Mouse (Mus musculus): ENCODE data around the gene Cadm2. TPM values are rescaled to one million over a fixed set of nuclear protein-coding genes. Genes with fewer than 3 reads are reported as not detected.

The Cadm2 gene
- polyA plus RNA-seq, 1 experiment from 2014 or later, result 2.1 TPM

DNA sequence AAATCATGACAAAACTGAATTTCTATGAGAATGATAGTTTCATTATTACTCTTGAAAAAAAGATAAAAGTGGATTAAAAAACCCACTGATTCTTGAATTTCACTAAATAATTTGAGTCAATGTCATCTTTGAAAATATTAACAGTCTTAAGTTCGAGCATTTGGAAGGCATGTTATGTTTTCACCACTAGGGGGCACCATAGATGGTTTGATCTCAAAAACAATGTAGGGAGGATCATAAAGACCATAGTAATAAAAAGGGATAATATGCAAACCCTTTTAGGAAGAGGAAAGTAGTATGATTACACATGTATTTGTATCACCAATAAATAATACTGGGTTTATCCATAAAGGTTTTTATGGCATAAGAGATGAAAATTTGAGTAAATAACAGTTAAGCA is 385.8 kb downstream of the Cadm2 start:
- no peaks in the 10 kb centered on the region for H3K9me3 ChIP-seq
- no peak overlapping the region for H3K4me3 ChIP-seq (replicated peaks)
- no peak for ATAC-seq (ENCODE audit: insufficient read depth, low FRiP score, low read depth)
- no peak overlapping the region for H3K9ac ChIP-seq
- H3K36me3 ChIP-seq, result no peaks in the 10 kb centered on the region
- H3K27me3 ChIP-seq (replicated peaks), result no peaks in the 10 kb centered on the region
- no peak overlapping the region for H3K4me2 ChIP-seq
- H3K4me1 ChIP-seq, result no peaks in the 10 kb centered on the region
- H3K27ac ChIP-seq, result no peak overlapping the region
- 20% methylated on average over 1 of the region's 1 CpGs for WGBS

DNA sequence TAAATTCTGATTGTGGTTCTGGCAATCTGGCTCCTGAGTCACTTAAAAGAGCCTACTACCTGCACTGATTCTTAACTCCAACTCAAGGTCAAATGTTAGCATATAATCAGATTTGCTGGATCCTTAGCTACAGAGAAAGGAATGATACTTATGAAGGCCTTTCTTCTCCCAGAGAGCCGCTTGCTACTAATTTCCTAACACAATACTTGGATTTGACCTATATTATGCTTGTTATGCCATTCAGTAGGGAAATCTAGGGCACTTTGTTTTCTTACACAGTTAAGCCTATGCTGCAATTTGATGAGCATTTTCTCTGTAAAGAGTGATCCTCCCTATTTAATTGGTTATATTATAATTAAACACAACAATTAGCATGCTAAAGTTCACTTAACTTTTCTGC is 394.0 kb downstream of the Cadm2 start:
- Histone ChIP-seq H3K9me3 (no peaks in the 10 kb centered on the region), H3K4me1 (no peaks in the 10 kb centered on the region), H3K4me3 (replicated peaks) (no peak overlapping the region), H3K27ac (no peak overlapping the region), H3K9ac (no peak overlapping the region), H3K36me3 (no peaks in the 10 kb centered on the region), H3K27me3 (replicated peaks) (no peaks in the 10 kb centered on the region), H3K4me2 (no peak overlapping the region)
- ATAC-seq (ENCODE audit: insufficient read depth, low FRiP score, low read depth), result no peak
- WGBS, result 86% methylated on average over 1 of the region's 1 CpGs

DNA sequence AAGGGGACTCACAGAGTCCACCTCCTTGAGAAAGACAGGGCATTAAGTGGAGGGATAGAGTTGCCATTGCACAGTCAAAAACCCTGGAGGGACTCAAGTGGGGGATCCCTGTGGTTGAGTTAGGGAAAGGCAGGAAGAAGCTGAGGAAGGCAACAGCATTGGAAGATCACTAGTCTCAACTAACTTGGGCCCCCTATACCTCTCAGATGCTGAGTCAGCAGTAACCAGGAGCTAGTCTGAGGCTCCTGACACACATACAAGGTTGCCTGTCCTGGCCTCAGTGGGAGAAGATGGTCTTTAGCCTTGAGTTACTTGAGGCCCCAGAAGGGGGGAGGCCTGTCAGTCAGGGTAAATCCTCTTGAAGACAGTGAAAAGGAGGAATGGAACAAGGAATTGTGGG is 417.4 kb downstream of the Cadm2 start:
- H3K4me2 ChIP-seq, result no peak overlapping the region
- H3K4me1 ChIP-seq, result no peaks in the 10 kb centered on the region
- no peaks in the 10 kb centered on the region for H3K9me3 ChIP-seq
- H3K27ac ChIP-seq, result no peak overlapping the region
- ATAC-seq (ENCODE audit: insufficient read depth, low FRiP score, low read depth), result no peak
- no peak overlapping the region for H3K4me3 ChIP-seq (replicated peaks)
- H3K36me3 ChIP-seq, result no peaks in the 10 kb centered on the region
- H3K9ac ChIP-seq, result no peak overlapping the region
- no peaks in the 10 kb centered on the region for H3K27me3 ChIP-seq (replicated peaks)

DNA sequence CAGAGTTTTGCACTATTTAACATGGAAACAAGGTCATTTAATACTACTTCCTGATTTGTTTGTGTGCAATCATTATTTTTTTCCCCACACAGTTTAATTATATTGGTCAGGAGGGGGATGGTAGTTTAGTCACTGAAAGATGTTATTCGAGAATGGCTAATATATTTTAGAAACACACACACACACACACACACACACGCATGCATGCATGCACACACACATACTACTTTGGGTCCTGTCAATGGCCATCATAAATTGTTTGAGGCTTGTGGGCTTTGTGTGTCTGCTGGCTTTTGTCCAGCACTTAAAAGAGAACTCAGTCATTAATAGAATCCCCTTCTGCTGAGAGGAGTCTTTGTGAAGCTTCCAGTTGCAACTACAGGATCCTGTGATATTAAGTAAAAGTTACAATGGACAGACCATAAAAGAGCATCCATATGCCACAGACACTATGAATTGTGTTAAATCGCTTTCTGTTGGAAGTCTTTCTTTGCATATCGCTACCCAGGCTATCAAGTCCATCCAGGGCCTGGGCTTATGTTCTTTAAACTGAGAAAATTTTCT is 427.8 kb downstream of the Cadm2 start:
- H3K4me1 ChIP-seq, result no peaks in the 10 kb centered on the region
- no peak overlapping the region for H3K27ac ChIP-seq
- ATAC-seq (ENCODE audit: insufficient read depth, low FRiP score, low read depth), result no peak
- no peaks in the 10 kb centered on the region for H3K27me3 ChIP-seq (replicated peaks)
- H3K9ac ChIP-seq, result no peak overlapping the region
- no peaks in the 10 kb centered on the region for H3K36me3 ChIP-seq
- WGBS, result 84% methylated on average over 4 of the region's 4 CpGs
- H3K9me3 ChIP-seq, result no peaks in the 10 kb centered on the region
- H3K4me2 ChIP-seq, result no peak overlapping the region
- no peak overlapping the region for H3K4me3 ChIP-seq (replicated peaks)

DNA sequence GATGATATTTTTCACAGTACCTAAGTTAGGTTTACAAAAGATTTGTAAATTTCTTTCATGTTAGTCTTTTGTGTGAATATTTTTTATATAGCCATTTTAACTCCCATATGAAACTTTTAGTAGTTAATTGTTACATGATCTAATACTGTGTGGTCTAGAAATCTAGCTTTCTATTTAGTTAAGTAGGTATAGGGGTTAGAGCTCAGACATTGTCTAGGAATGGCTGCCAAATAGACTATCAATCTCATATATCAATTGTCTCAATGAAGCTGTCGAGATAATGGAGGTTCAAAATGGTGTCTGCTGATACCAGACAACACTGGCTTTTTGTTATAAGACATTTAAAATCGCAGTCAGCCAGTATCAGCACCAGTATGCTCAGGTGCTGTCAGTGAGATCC is 428.3 kb downstream of the Cadm2 start:
- Histone ChIP-seq H3K4me3 (replicated peaks) (no peak overlapping the region), H3K27me3 (replicated peaks) (no peaks in the 10 kb centered on the region), H3K9me3 (no peaks in the 10 kb centered on the region), H3K9ac (no peak overlapping the region), H3K4me2 (no peak overlapping the region), H3K36me3 (no peaks in the 10 kb centered on the region), H3K27ac (no peak overlapping the region), H3K4me1 (no peaks in the 10 kb centered on the region)
- WGBS, result 49% methylated on average over 2 of the region's 2 CpGs
- no peak for ATAC-seq (ENCODE audit: insufficient read depth, low FRiP score, low read depth)

DNA sequence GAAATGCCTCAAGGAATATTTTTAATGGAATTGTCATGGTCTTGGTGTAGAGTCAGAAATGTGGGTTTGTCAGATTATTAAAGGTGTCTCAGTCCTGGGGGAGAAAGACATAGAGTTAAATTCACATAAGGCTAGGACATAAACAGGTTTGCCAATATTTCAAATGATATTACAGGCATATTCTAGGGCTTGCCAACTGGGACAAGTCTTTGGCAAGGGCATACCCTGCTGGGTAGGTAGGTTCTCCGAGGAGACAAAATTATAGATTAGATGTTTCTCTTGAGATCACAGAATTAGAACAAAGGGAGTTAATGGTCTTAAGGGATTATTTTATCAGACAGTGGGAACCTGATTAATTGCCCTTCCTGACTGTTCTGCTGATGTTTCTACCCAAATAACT is 434.4 kb downstream of the Cadm2 start:
- Histone ChIP-seq H3K27ac (no peak overlapping the region), H3K4me1 (no peaks in the 10 kb centered on the region), H3K4me3 (replicated peaks) (no peak overlapping the region), H3K9me3 (no peaks in the 10 kb centered on the region), H3K36me3 (no peaks in the 10 kb centered on the region), H3K4me2 (no peak overlapping the region), H3K9ac (no peak overlapping the region), H3K27me3 (replicated peaks) (no peaks in the 10 kb centered on the region)
- WGBS, result 80% methylated on average over 1 of the region's 1 CpGs
- no peak for ATAC-seq (ENCODE audit: insufficient read depth, low FRiP score, low read depth)

DNA sequence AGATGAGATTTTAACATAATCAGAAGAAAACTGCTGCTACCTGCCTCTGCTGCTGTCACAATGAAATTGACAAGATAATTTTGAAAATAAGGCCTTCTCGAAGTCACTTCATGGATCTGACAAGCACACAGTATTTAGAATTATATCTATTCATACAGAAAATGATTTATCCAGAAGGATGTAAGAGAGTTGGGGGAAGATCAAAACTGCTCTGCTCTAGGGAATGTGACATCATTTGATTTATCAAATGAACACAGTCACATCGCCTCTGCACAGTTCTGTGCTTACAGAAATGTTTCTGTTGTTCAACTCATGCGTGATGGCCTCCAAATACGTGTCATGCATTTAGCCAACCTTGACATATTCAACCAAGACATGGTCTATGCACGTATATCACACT is 437.8 kb downstream of the Cadm2 start:
- Histone ChIP-seq H3K36me3 (no peaks in the 10 kb centered on the region), H3K27ac (no peak overlapping the region), H3K9ac (no peak overlapping the region), H3K4me2 (no peak overlapping the region), H3K9me3 (no peaks in the 10 kb centered on the region), H3K4me3 (replicated peaks) (no peak overlapping the region), H3K4me1 (no peaks in the 10 kb centered on the region), H3K27me3 (replicated peaks) (no peaks in the 10 kb centered on the region)
- ATAC-seq (ENCODE audit: insufficient read depth, low FRiP score, low read depth), result no peak
- WGBS, result 78% methylated on average over 5 of the region's 5 CpGs

DNA sequence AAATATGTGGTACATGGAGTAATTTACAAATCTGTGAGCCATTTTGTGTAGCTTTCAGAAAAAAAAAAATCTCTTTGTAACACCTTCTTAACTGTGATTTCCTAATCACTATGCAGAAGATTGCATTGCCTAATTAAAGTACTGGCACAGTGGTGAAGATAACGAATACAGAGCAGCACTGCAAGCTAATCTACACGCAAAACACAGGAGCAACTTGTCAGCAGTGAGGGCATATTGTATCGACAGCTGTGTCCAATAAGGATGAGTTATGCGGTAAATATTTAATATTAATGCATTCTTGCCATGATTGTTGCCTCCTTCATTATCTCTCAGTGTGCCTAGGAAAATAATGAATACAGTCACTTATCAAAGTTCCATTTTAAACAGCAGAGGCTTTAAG is 445.3 kb downstream of the Cadm2 start:
- Histone ChIP-seq H3K9ac (no peak overlapping the region), H3K4me3 (replicated peaks) (no peak overlapping the region), H3K36me3 (no peaks in the 10 kb centered on the region), H3K9me3 (no peaks in the 10 kb centered on the region), H3K27me3 (replicated peaks) (no peaks in the 10 kb centered on the region), H3K4me1 (no peaks in the 10 kb centered on the region), H3K4me2 (no peak overlapping the region), H3K27ac (no peak overlapping the region)
- WGBS, result 72% methylated on average over 4 of the region's 4 CpGs
- no peak for ATAC-seq (ENCODE audit: insufficient read depth, low FRiP score, low read depth)

DNA sequence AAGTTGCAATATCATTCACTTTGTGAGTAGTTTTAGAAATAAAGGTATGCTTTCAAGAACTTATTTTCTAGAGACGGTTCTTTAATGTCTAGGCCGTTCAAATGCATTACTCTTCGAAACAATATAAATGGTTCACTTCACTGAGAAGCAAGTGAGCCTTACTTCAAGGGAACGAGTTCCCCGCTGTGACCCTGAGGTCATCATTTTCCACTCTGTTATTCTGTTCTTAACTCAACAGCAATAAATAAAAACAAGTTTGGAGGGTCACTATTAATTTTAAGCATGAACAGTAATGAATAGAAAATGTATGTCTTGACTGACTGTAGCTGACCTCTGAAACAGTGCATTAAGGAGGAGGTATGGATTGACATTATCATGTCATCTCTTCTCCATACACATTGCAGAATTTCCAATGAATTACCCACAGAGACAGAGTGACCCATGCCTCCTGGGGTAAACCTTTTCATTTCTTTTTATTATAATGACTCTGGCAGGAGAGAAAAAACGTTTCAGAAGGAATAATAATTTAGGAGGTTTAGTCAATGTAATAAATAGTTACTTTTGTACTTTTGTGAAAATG is 458.4 kb downstream of the Cadm2 start:
- Histone ChIP-seq H3K27me3 (replicated peaks) (no peaks in the 10 kb centered on the region), H3K4me3 (replicated peaks) (no peak overlapping the region), H3K9me3 (no peaks in the 10 kb centered on the region), H3K36me3 (no peaks in the 10 kb centered on the region), H3K4me2 (no peak overlapping the region), H3K4me1 (no peaks in the 10 kb centered on the region), H3K27ac (no peak overlapping the region), H3K9ac (no peak overlapping the region)
- no peak for ATAC-seq (ENCODE audit: insufficient read depth, low FRiP score, low read depth)
- 53% methylated on average over 6 of the region's 6 CpGs for WGBS

DNA sequence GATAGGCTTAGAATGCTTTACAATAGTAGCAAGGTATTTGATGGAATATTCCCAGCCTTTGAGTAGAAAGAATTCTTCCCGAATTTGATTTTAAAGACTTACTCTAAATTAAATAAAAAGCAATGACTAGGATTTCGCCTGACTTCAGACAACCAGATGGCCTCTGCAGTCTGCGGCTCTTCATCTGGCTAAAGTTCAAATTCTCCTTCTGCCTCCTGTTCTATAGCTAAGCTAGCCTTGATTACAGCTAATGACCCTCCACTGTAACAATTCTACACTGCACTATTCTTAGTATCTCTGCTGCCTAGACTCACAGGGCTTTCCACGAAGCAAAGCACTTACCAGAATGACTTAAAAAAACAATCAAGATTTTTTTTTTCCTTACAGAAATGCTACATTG is 495.9 kb downstream of the Cadm2 start:
- Histone ChIP-seq H3K27me3 (replicated peaks) (no peaks in the 10 kb centered on the region), H3K27ac (no peak overlapping the region), H3K36me3 (no peaks in the 10 kb centered on the region), H3K4me2 (no peak overlapping the region), H3K9ac (no peak overlapping the region), H3K4me1 (no peaks in the 10 kb centered on the region), H3K4me3 (replicated peaks) (no peak overlapping the region), H3K9me3 (no peaks in the 10 kb centered on the region)
- WGBS, result 64% methylated on average over 4 of the region's 4 CpGs
- no peak for ATAC-seq (ENCODE audit: insufficient read depth, low FRiP score, low read depth)

DNA sequence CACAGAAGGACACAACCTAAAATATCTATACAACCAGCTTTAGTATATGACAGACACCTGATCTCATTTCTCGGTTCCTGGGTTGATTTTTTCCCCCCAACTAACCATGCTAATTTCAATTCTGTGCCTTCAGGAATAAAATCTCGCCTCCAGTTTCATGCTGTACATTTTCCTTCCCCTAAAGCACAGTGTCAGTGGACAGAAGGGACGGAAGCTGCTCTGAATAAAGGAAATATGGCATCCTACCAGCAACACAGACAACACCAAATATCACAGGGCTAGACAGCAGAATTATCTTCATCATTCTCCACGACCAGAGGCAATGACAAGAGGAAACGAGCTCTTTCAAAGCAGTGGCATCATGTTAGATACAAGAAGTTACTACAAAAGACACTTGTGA is 498.2 kb downstream of the Cadm2 start:
- Histone ChIP-seq H3K9me3 (no peaks in the 10 kb centered on the region), H3K27me3 (replicated peaks) (no peaks in the 10 kb centered on the region), H3K27ac (no peak overlapping the region), H3K4me3 (replicated peaks) (no peak overlapping the region), H3K4me1 (no peaks in the 10 kb centered on the region), H3K36me3 (no peaks in the 10 kb centered on the region), H3K9ac (no peak overlapping the region), H3K4me2 (no peak overlapping the region)
- 67% methylated on average over 5 of the region's 5 CpGs for WGBS
- ATAC-seq (ENCODE audit: insufficient read depth, low FRiP score, low read depth), result no peak

DNA sequence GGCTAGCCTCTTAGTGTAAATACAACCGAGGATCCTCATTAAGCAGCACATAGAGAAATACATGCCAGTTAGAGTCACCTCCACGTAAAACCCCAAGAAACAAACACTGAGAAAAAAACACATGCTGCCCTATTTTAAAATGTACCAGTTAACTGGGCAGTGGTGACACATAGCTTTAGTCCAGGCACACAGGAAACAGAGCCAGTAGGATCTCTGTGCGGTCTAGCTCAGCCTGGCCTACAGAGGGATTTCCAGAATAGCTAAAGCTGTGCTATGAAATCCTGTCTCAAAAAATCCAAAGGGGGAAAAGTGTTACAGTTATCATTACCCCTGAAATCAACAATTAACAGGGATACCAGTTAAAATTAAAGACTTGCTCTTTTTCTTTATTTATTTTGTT is 498.9 kb downstream of the Cadm2 start:
- WGBS, result 76% methylated on average over 3 of the region's 3 CpGs
- Histone ChIP-seq H3K27ac (no peak overlapping the region), H3K27me3 (replicated peaks) (no peaks in the 10 kb centered on the region), H3K4me1 (no peaks in the 10 kb centered on the region), H3K9ac (no peak overlapping the region), H3K4me3 (replicated peaks) (no peak overlapping the region), H3K36me3 (no peaks in the 10 kb centered on the region), H3K9me3 (no peaks in the 10 kb centered on the region), H3K4me2 (no peak overlapping the region)
- no peak for ATAC-seq (ENCODE audit: insufficient read depth, low FRiP score, low read depth)

DNA sequence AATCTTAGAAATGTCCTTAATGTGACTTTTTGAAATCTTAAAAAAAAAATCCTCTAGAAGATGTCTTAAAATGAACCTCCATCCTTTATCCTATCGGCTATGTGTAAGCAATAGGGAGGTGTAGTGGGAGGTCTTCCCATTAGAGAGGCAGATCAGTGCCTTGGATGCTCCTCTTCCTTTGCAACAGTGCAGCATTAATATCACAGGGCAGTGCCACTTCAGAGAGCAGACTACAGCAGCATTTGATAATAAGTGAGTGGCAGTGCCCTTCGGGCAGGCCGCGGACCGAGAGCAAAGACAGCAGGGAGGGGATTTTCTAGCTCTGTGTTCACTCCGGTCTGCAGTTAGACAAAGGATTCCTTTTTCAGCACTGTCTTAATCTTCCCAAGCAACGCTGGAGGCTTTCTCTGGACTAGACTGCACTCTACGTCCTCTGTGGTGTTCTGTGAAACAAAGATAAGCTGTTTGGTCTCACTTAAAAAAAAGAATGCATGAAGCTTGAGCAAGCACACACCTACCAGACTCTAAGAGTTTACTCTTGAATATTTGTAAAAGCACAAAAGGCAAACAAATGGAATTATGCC is 514.1 kb downstream of the Cadm2 start:
- H3K9me3 ChIP-seq, result no peaks in the 10 kb centered on the region
- no peak overlapping the region for H3K4me3 ChIP-seq (replicated peaks)
- H3K4me2 ChIP-seq, result no peak overlapping the region
- no peaks in the 10 kb centered on the region for H3K4me1 ChIP-seq
- no peak for ATAC-seq (ENCODE audit: insufficient read depth, low FRiP score, low read depth)
- H3K27ac ChIP-seq, result no peak overlapping the region
- H3K27me3 ChIP-seq (replicated peaks), result no peaks in the 10 kb centered on the region
- 68% methylated on average over 8 of the region's 8 CpGs for WGBS
- no peaks in the 10 kb centered on the region for H3K36me3 ChIP-seq
- no peak overlapping the region for H3K9ac ChIP-seq

Data from stomach, embryonic 15.5 days (tissue).